Mouse (Mus musculus) right cerebral cortex, postnatal 10 days (tissue): ENCODE results near the gene Alox8.

Source experiments
- DNase-seq, 2 experiments: peaks; one replicate each; pipeline ENCODE4 v3.0.0; 2021; ENCODE audit warnings: low spot score in 2 of 2

Alox8 gene

GRCm38 (mm10) chr11:69197743-69198142 is at the start of gene Alox8:
Alox8 (minus strand) TSS chr11:69197843.
- DNase-seq = no peak

GRCm38 (mm10) chr11:69245643-69246042 is 48.0 kb upstream of the Alox8 start:
- DNase-seq = no peak

- peak in 1 of 2 experiments; percentile 69 for DNase-seq
These were observed 47.3 kb upstream of the Alox8 start for GRCm38 (mm10) chr11:69244911-69245310.

- DNase-seq = no peak
These were observed 39.2 kb upstream of the Alox8 start, which contains the start of gene Gucy2e for GRCm38 (mm10) chr11:69236926-69237260. Gucy2e (minus strand) TSS chr11:69237036.

GRCm38 (mm10) chr11:69236061-69236925 is 38.6 kb upstream of the Alox8 start:
- no peak for DNase-seq

GRCm38 (mm10) chr11:69235285-69236060 is 37.8 kb upstream of the Alox8 start:
- DNase-seq = peak; percentile 85

- no peak for DNase-seq
These were observed 35.5 kb upstream of the Alox8 start for GRCm38 (mm10) chr11:69233141-69233540.

GRCm38 (mm10) chr11:69230420-69230819 is 32.8 kb upstream of the Alox8 start:
- no peak for DNase-seq

GRCm38 (mm10) chr11:69225715-69226114 is 28.1 kb upstream of the Alox8 start:
- DNase-seq = no peak

- DNase-seq = peak; percentile 39 to 44
These were observed 25.5 kb upstream of the Alox8 start for GRCm38 (mm10) chr11:69223101-69223500.

- no peak for DNase-seq
These were observed 23.4 kb upstream of the Alox8 start for GRCm38 (mm10) chr11:69221070-69221469.

GRCm38 (mm10) chr11:69218661-69219060 is 21.0 kb upstream of the Alox8 start:
- DNase-seq = no peak

GRCm38 (mm10) chr11:69217411-69217810 is 19.8 kb upstream of the Alox8 start:
- DNase-seq = no peak

- DNase-seq = peak; percentile 61 to 75
These were observed 13.8 kb upstream of the Alox8 start for GRCm38 (mm10) chr11:69211431-69211830.

GRCm38 (mm10) chr11:69202469-69203230 is 5.0 kb upstream of the Alox8 start:
- no peak for DNase-seq

- no peak for DNase-seq
These were observed 2.6 kb upstream of the Alox8 start for GRCm38 (mm10) chr11:69200231-69200630.

- no peak for DNase-seq
These were observed 1.6 kb upstream of the Alox8 start for GRCm38 (mm10) chr11:69199251-69199650.

- no peak for DNase-seq
These were observed 449 bp downstream of the Alox8 start for GRCm38 (mm10) chr11:69197194-69197593.

- no peak for DNase-seq
These were observed 877 bp downstream of the Alox8 start for GRCm38 (mm10) chr11:69196766-69197165.

- DNase-seq = peak in 1 of 2 experiments; percentile 58
These were observed 4.8 kb downstream of the Alox8 start for GRCm38 (mm10) chr11:69192840-69193239.

GRCm38 (mm10) chr11:69185936-69186335 is 11.7 kb downstream of the Alox8 start:
- DNase-seq = peak in 1 of 2 experiments; percentile 20

GRCm38 (mm10) chr11:69185031-69185430 is 12.6 kb downstream of the Alox8 start:
- DNase-seq = peak in 1 of 2 experiments; percentile 17
